Mouse (Mus musculus): ENCODE data around the gene Gcnt2. TPM values are rescaled to one million over a fixed set of nuclear protein-coding genes. Genes with fewer than 3 reads are reported as not detected.

Gene Gcnt2
- polyA plus RNA-seq, 1 experiment: 18.2 TPM

- no peaks in the 10 kb centered on the region; the same call in 1 of the 2 replicates for H3K4me1 ChIP-seq (ENCODE audit: control insufficient read depth, insufficient read depth, low read length)
- TF ChIP-seq POLR2A (IDR thresholded peaks at IDR 0.05; ENCODE audit: borderline replicate concordance, control insufficient read depth, low read depth, low read length) (no peak), CTCF (IDR thresholded peaks at IDR 0.05; ENCODE audit: control insufficient read depth, insufficient read depth, low read length) (no peak)
- H3K4me3 ChIP-seq (replicated peaks; ENCODE audit: control insufficient read depth, low read depth, low read length): no peak overlapping the region
- WGBS: 24% methylated on average over 9 of the region's 9 CpGs
- H3K27ac ChIP-seq (ENCODE audit: control insufficient read depth, insufficient read depth, low read depth, low read length, poor library complexity): no peak overlapping the region
These were observed 13.2 kb upstream of the Gcnt2 start for GRCm38 (mm10) chr13:40846375-40846774.

DNA sequence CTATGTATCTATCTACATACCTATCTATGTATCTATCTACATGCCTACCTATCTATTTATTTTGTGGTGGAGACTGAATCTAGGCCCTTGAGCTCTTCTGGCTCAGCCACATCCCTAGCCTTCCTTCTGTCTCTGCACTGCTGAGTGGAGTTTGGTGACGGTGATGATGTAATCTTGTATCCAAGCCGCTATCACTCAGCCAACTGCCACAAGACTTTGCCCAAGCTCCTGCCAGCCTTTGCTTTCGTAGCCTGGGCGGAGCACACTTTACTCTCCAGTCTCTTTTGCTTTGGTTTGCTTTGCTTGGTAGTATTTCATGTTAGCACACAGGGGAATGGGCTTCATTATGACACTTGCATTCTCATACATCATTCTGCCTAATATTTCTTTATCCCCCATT, 11.7 kb upstream of the Gcnt2 start:
- H3K27ac ChIP-seq (ENCODE audit: control insufficient read depth, insufficient read depth, low read depth, low read length, poor library complexity): no peak overlapping the region
- 25% methylated on average over 4 of the region's 4 CpGs for WGBS
- H3K4me3 ChIP-seq (replicated peaks; ENCODE audit: control insufficient read depth, low read depth, low read length): no peak overlapping the region
- no peaks in the 10 kb centered on the region; the same call in 1 of the 2 replicates for H3K4me1 ChIP-seq (ENCODE audit: control insufficient read depth, insufficient read depth, low read length)
- TF ChIP-seq POLR2A (IDR thresholded peaks at IDR 0.05; ENCODE audit: borderline replicate concordance, control insufficient read depth, low read depth, low read length) (no peak), CTCF (IDR thresholded peaks at IDR 0.05; ENCODE audit: control insufficient read depth, insufficient read depth, low read length) (no peak)

GRCm38 (mm10) chr13:40850686-40851085, 8.9 kb upstream of the Gcnt2 start:
- Histone ChIP-seq H3K4me1 (ENCODE audit: control insufficient read depth, insufficient read depth, low read length) (no peaks in the 10 kb centered on the region; the same call in 1 of the 2 replicates), H3K27ac (ENCODE audit: control insufficient read depth, insufficient read depth, low read depth, low read length, poor library complexity) (no peak overlapping the region), H3K4me3 (replicated peaks; ENCODE audit: control insufficient read depth, low read depth, low read length) (no peak overlapping the region)
- TF ChIP-seq POLR2A (IDR thresholded peaks at IDR 0.05; ENCODE audit: borderline replicate concordance, control insufficient read depth, low read depth, low read length): no peak
- TF ChIP-seq CTCF (IDR thresholded peaks at IDR 0.05; ENCODE audit: control insufficient read depth, insufficient read depth, low read length): no peak
- WGBS: 58% methylated on average over 6 of the region's 6 CpGs

DNA sequence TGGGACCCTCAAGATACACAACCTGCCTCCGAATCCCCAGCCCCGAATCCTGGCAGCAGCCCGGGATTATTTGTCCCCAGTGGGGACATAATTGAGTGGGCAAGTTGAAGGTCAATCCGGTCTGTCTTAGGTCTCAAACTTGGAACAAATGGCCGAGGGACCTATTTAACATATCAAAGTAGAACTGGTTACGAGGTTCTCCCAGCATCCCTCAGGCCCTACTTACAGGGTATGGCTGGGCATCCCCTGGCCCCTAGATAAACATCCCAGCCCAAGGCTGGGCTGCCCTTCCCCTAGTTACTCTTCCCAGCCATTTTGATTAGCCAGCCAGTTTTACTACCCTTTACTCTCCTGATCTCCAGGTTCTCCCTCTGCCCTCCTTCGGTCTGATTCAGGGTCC, 8.3 kb upstream of the Gcnt2 start:
- WGBS: 85% methylated on average over 7 of the region's 7 CpGs
- Histone ChIP-seq H3K4me1 (ENCODE audit: control insufficient read depth, insufficient read depth, low read length) (no peaks in the 10 kb centered on the region; the same call in 1 of the 2 replicates), H3K4me3 (replicated peaks; ENCODE audit: control insufficient read depth, low read depth, low read length) (no peak overlapping the region), H3K27ac (ENCODE audit: control insufficient read depth, insufficient read depth, low read depth, low read length, poor library complexity) (no peak overlapping the region)
- TF ChIP-seq POLR2A (IDR thresholded peaks at IDR 0.05; ENCODE audit: borderline replicate concordance, control insufficient read depth, low read depth, low read length): no peak
- TF ChIP-seq CTCF (IDR thresholded peaks at IDR 0.05; ENCODE audit: control insufficient read depth, insufficient read depth, low read length): no peak

GRCm38 (mm10) chr13:40851961-40852360, 7.6 kb upstream of the Gcnt2 start:
- no peak for TF ChIP-seq POLR2A (IDR thresholded peaks at IDR 0.05; ENCODE audit: borderline replicate concordance, control insufficient read depth, low read depth, low read length)
- TF ChIP-seq CTCF (IDR thresholded peaks at IDR 0.05; ENCODE audit: control insufficient read depth, insufficient read depth, low read length): no peak
- 87% methylated on average over 13 of the region's 13 CpGs for WGBS
- no peaks in the 10 kb centered on the region; the same call in 1 of the 2 replicates for H3K4me1 ChIP-seq (ENCODE audit: control insufficient read depth, insufficient read depth, low read length)
- H3K4me3 ChIP-seq (replicated peaks; ENCODE audit: control insufficient read depth, low read depth, low read length): no peak overlapping the region
- H3K27ac ChIP-seq (ENCODE audit: control insufficient read depth, insufficient read depth, low read depth, low read length, poor library complexity): no peak overlapping the region

GRCm38 (mm10) chr13:40852791-40853190, 6.8 kb upstream of the Gcnt2 start:
- Histone ChIP-seq H3K4me3 (replicated peaks; ENCODE audit: control insufficient read depth, low read depth, low read length) (no peak overlapping the region), H3K4me1 (ENCODE audit: control insufficient read depth, insufficient read depth, low read length) (no peaks in the 10 kb centered on the region; the same call in 1 of the 2 replicates), H3K27ac (ENCODE audit: control insufficient read depth, insufficient read depth, low read depth, low read length, poor library complexity) (no peak overlapping the region)
- TF ChIP-seq CTCF (IDR thresholded peaks at IDR 0.05; ENCODE audit: control insufficient read depth, insufficient read depth, low read length) (no peak), POLR2A (IDR thresholded peaks at IDR 0.05; ENCODE audit: borderline replicate concordance, control insufficient read depth, low read depth, low read length) (no peak)
- 82% methylated on average over 5 of the region's 5 CpGs for WGBS

DNA sequence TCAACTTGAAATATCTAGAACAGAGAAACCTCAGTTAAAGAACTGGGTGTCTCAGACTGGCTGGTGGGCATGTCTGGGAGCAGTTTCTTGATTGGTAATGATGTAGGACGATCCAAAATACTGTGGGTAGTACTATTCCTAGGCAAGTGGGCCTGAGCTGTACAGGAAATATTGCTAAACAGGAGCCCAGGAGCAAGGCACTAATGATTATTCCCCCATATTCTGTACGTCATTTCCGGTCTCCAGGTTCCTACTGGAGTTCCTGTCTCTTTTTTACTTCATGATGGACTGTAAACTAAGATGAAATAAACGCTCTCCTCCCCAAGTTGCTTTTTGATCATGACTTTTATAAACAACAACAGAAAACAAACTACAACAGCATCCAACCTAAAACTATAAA, 5.7 kb upstream of the Gcnt2 start:
- H3K4me1 ChIP-seq (ENCODE audit: control insufficient read depth, insufficient read depth, low read length): no peaks in the 10 kb centered on the region
- no peak overlapping the region for H3K27ac ChIP-seq (ENCODE audit: control insufficient read depth, insufficient read depth, low read depth, low read length, poor library complexity)
- no peak overlapping the region for H3K4me3 ChIP-seq (replicated peaks; ENCODE audit: control insufficient read depth, low read depth, low read length)
- WGBS: 32% methylated on average over 4 of the region's 4 CpGs
- TF ChIP-seq POLR2A (IDR thresholded peaks at IDR 0.05; ENCODE audit: borderline replicate concordance, control insufficient read depth, low read depth, low read length) (no peak), CTCF (IDR thresholded peaks at IDR 0.05; ENCODE audit: control insufficient read depth, insufficient read depth, low read length) (no peak)

GRCm38 (mm10) chr13:40854451-40855058, 5.0 kb upstream of the Gcnt2 start:
- H3K4me3 ChIP-seq (replicated peaks; ENCODE audit: control insufficient read depth, low read depth, low read length): peak overlapping the region; percentile 51
- under 1% methylated on average over 13 of the region's 13 CpGs for WGBS
- no peaks in the 10 kb centered on the region; the same call in 1 of the 2 replicates for H3K4me1 ChIP-seq (ENCODE audit: control insufficient read depth, insufficient read depth, low read length)
- no peak for TF ChIP-seq POLR2A (IDR thresholded peaks at IDR 0.05; ENCODE audit: borderline replicate concordance, control insufficient read depth, low read depth, low read length)
- no peak for TF ChIP-seq CTCF (IDR thresholded peaks at IDR 0.05; ENCODE audit: control insufficient read depth, insufficient read depth, low read length)
- peak overlapping the region; percentile 31; the same call in 1 of the 2 replicates for H3K27ac ChIP-seq (ENCODE audit: control insufficient read depth, insufficient read depth, low read depth, low read length, poor library complexity)

All from bone marrow, adult 2 months (tissue).